Mouse (Mus musculus): ENCODE results near the gene Fer.

GRCm38 (mm10) chr17:63988710-63989109, 125.8 kb downstream of the Fer start:
- TF ChIP-seq CTCF (conservative IDR thresholded peaks at IDR 0.05; ENCODE audit: insufficient read depth, insufficient read length, low read depth, low read length) (no peak), POLR2A (IDR thresholded peaks at IDR 0.05; ENCODE audit: low read depth, low read length) (no peak)

All from kidney, adult 2 months (tissue).